Mouse (Mus musculus): ENCODE measurements around the gene Mrgprf.

GRCm38 (mm10) chr7:145266011-145266410 is 34.6 kb upstream of the Mrgprf start:
- TF ChIP-seq ZNF384 (IDR thresholded peaks at IDR 0.05; ENCODE audit: low read depth, low read length) (no peak), HCFC1 (IDR thresholded peaks at IDR 0.05; ENCODE audit: borderline replicate concordance, insufficient read depth, low read length) (no peak), MAFK (IDR thresholded peaks at IDR 0.05; ENCODE audit: insufficient read depth, low read depth, low read length) (no peak), CHD2 (IDR thresholded peaks at IDR 0.05; ENCODE audit: low read depth, low read length) (no peak), ZC3H11A (IDR thresholded peaks at IDR 0.05; ENCODE audit: borderline replicate concordance, low read depth, low read length) (no peak)
